Mouse (Mus musculus) hindbrain, embryonic 12.5 days (tissue): Measurements from ENCODE around the gene F10. TPM values are rescaled to one million over a fixed set of nuclear protein-coding genes. Genes with fewer than 3 reads are reported as not detected.
"Not testable (repeated sequence)": the region's sequence is repeated elsewhere in the genome, so short reads cannot be mapped to it uniquely, and the experiment has no call there.

Experiments
- ATAC-seq: fragments of 200-750 bp; cut with Nextera tagmentation; 2 replicates; pipeline ENCODE4 v1.8.0; 2017; ENCODE audit warnings: moderate TSS enrichment; ENCODE audit not compliant: low FRiP score
- H3K27ac ChIP-seq: fragments of 300-500 bp; sonication (generic); 2 replicates; pipeline ENCODE4 v1.5.1; 2016; ENCODE audit warnings: mild to moderate bottlenecking
- H3K27me3 ChIP-seq: fragments of 300-500 bp; sonication (generic); 2 replicates; pipeline ENCODE4 v1.6.1; 2016; ENCODE audit warnings: mild to moderate bottlenecking
- H3K36me3 ChIP-seq: fragments of 300-500 bp; sonication (generic); 2 replicates; pipeline ENCODE4 v1.6.1; 2016; ENCODE audit warnings: mild to moderate bottlenecking
- H3K4me1 ChIP-seq: fragments of 300-500 bp; sonication (generic); 2 replicates; pipeline ENCODE4 v1.6.1; 2016
- H3K4me2 ChIP-seq: fragments of 300-500 bp; sonication (generic); replicated peaks from 2 replicates; pipeline ENCODE4 v1.6.1; 2016; ENCODE audit warnings: mild to moderate bottlenecking
- H3K4me3 ChIP-seq: fragments of 300-500 bp; sonication (generic); 2 replicates; pipeline ENCODE4 v1.5.1; 2016; ENCODE audit warnings: mild to moderate bottlenecking
- H3K9ac ChIP-seq: fragments of 300-500 bp; sonication (generic); 2 replicates; pipeline ENCODE4 v1.6.1; 2016; ENCODE audit warnings: mild to moderate bottlenecking, moderate library complexity
- H3K9me3 ChIP-seq: fragments of 300-500 bp; sonication (generic); replicated peaks from 2 replicates; pipeline ENCODE4 v1.6.1; 2016; ENCODE audit warnings: mild to moderate bottlenecking
- WGBS: fragments of 180-500 bp; shearing (Covaris S2); methylation state at CpG from one replicate; pipeline ENCODE4 v1.1.7; 2016; 5-methylcytosine and 5-hydroxymethylcytosine counted together
- polyA plus RNA-seq: library from polyadenylated mRNA; unstranded; fragments of >200 nt; fragmentation: Nextera tagmentation; extraction: Ambion mirVana; gene quantifications from 2 replicates; pipeline ENCODE4 v1.2.1, GENCODE M21; 2016

The F10 gene
- polyA plus RNA-seq, 1 experiment from 2014 or later, result 0.59 TPM

DNA sequence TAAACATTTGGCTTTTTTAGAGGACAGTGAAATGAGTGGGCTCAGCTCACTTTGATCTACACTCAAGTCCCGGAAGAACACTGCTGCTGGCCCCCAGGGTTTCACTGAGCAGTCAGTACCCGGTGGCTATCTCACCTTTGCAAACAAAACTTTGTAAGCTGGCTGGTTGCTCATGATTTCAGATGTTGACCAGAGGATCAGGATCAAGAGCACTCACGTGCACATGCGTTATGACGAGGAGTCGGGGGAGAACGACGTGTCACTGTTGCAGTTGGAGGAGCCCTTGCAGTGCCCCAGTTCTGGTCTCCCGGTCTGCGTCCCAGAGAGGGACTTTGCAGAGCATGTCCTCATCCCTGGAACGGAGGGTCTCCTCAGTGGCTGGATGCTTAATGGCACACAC is 36.1 kb downstream of the F10 start:
- no peak overlapping the region for H3K4me3 ChIP-seq
- no peaks in the 10 kb centered on the region for H3K9me3 ChIP-seq
- no peak overlapping the region for H3K9ac ChIP-seq
- no peaks in the 10 kb centered on the region for H3K4me1 ChIP-seq
- H3K27me3 ChIP-seq, result no peaks in the 10 kb centered on the region
- no peak overlapping the region for H3K4me2 ChIP-seq
- H3K27ac ChIP-seq, result no peak overlapping the region
- no peak for ATAC-seq
- peaks cover 56% of the 10 kb centered on the region for H3K36me3 ChIP-seq
- 93% methylated on average over 11 of the region's 11 CpGs for WGBS

DNA sequence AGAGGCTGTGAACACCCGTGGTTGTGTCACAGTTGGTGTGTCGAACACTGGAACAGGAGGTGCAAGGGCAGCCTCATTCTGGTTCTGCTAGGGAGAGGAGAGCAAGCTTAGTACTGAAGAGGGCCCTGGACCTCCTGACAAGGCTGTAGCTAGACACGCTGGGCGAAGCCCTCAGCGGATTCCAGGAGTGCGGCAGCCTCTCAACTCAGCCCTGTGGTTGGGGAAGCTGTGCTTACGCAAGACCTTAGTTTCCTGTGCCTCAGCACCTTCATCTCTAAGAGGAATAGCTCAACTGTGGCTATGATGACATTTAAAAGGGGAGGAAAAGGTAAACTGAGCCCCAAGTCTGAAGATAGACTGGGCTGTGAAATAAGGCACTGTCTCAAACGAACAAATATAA is 37.9 kb downstream of the F10 start:
- ATAC-seq, result no peak
- H3K9me3 ChIP-seq, result no peaks in the 10 kb centered on the region
- no peak overlapping the region for H3K9ac ChIP-seq
- 92% methylated on average over 8 of the region's 8 CpGs for WGBS
- no peak overlapping the region for H3K27ac ChIP-seq
- peaks cover 73% of the 10 kb centered on the region for H3K36me3 ChIP-seq
- no peak overlapping the region for H3K4me2 ChIP-seq
- H3K27me3 ChIP-seq, result no peaks in the 10 kb centered on the region
- H3K4me1 ChIP-seq, result no peaks in the 10 kb centered on the region
- H3K4me3 ChIP-seq, result no peak overlapping the region

DNA sequence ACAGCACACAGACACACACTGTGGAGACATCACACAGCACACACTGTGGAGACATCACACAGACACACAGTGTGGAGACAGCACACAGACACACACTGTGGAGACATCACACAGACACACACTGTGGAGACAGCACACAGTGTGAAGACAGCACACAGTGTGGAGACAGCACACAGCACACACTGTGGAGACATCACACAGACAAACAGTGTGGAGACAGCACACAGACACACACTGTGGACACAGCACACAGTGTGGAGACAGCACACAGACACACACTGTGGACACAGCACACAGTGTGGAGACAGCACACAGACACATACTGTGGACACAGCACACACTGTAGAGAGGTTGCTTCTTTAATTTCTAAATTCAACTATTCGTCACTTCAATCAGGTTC is 38.5 kb downstream of the F10 start:
- not testable (repeated sequence) for H3K27ac ChIP-seq, H3K9ac ChIP-seq, H3K4me2 ChIP-seq, H3K4me3 ChIP-seq, ATAC-seq, H3K4me1 ChIP-seq, H3K27me3 ChIP-seq, H3K9me3 ChIP-seq
- whole genome bisulfite sequencing, result 100% methylated on average over 1 of the region's 1 CpGs
- H3K36me3 ChIP-seq, result peaks cover 79% of the 10 kb centered on the region

DNA sequence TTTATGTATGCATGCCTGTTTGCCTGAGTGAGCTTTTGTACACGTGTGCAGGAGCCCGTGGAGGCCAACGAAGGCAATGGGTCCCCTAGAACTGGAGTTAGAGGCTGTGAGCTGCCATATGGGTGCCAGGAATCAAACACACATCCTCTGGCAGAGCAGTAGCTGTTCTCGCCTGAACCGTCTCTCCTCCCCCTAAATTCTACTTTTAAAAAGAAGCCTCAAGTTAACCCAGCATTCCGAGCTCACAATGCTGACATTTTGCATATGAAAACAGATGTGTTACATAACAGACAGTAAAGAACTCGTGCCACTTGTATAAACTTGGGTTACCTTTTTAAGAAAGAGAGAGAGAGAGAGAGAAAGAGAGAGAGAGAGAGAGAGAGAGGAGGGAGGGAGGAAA is 40.4 kb downstream of the F10 start:
- WGBS, result 90% methylated on average over 7 of the region's 7 CpGs
- H3K27me3 ChIP-seq, result no peaks in the 10 kb centered on the region
- H3K9me3 ChIP-seq, result no peaks in the 10 kb centered on the region
- no peak for ATAC-seq
- no peak overlapping the region for H3K4me3 ChIP-seq
- peaks cover 98% of the 10 kb centered on the region for H3K36me3 ChIP-seq
- H3K4me2 ChIP-seq, result no peak overlapping the region
- H3K9ac ChIP-seq, result no peak overlapping the region
- H3K27ac ChIP-seq, result no peak overlapping the region
- H3K4me1 ChIP-seq, result no peaks in the 10 kb centered on the region

DNA sequence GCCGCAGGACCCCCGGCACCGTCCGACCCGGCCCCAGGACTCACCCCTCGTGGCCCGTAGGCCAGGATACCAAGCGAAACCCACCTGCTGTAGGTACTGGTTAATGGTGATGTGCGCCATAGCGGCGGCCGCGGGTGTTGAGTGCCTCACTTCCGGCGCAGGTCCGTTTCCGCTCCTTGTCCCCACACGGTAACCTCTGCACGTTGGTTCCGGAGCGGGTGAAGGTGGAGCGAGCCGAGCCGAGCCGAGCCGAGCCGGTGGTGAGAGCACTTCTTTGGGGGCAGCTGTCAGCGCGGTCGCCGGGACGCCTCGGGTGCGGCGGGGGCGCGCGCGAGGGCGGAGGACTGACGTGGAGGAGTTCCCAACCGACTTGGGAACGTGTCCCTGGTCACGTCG is 67.6 kb downstream of the F10 start:
- peak; percentile 73 for ATAC-seq
- Histone ChIP-seq H3K36me3 (peaks cover 11% of the 10 kb centered on the region), H3K4me2 (peak overlapping the region; percentile 99), H3K27me3 (no peaks in the 10 kb centered on the region), H3K27ac (peak overlapping the region; percentile 90), H3K4me1 (peaks cover 27% of the 10 kb centered on the region), H3K9me3 (no peaks in the 10 kb centered on the region), H3K9ac (peak overlapping the region; percentile 90), H3K4me3 (peak overlapping the region; percentile 94)
- WGBS, result under 1% methylated on average over 45 of the region's 45 CpGs

DNA sequence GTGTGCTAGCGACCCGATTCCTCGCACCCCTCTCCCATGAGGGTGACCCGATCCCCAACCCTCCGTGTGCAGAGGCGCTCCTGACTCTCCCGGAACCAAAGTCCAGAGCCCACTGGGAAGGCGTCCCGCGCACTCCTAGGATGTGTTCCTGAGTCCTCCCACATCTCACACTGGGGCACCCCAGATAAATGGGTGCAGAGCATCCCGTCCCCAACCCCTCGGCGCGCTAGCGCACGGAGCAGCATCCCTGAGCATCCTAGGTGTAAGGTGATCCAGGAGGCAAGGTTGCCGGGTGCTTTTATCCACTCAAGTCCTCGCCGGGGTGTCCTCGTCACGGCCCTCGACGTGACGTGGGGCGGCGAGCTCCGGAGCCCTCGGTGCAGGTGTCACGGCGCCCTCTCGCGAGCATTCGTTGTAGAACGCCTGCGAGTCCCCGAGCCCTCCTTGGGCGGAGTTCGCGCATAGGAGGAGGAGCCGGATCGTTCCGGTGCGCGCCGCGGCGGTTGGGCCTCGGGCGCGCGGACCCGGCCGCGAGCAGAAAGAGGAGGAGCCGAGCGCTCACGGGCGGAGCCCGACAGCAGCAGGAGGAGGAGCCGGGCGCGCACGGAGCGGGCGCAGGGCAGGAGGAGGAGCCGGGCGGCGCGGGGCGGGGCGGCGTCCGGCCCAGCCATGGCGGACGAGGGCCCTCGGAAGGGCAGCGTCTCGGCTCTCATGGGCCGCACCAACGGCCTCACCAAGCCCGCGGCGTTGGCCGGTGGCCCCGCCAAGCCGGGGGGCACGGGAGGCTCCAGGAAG is 68.2 kb downstream of the F10 start, which contains the start of the genes Pcid2 and Cul4a:
TSS of gene Pcid2 (minus strand) at position 373 of the 795 bp plus-strand sequence.
TSS of gene Cul4a (plus strand) at position 535 of the 795 bp plus-strand sequence.
- Histone ChIP-seq H3K4me2 (peak within 1 kb of the TSS; percentile 99), H3K4me1 (peaks cover 27% of the 10 kb centered on the region), H3K9me3 (no peaks in the 10 kb centered on the region), H3K27ac (peak within 1 kb of the TSS; percentile 90), H3K36me3 (0 out of 2 replicates have a peak, but pooled peaks cover 5% of the 10 kb centered on the region), H3K27me3 (no peaks in the 10 kb centered on the region), H3K9ac (peak within 1 kb of the TSS; percentile 93), H3K4me3 (peak within 1 kb of the TSS; percentile 94)
- ATAC-seq, result peak; percentile 95
- WGBS, result under 1% methylated on average over 71 of the region's 87 CpGs

DNA sequence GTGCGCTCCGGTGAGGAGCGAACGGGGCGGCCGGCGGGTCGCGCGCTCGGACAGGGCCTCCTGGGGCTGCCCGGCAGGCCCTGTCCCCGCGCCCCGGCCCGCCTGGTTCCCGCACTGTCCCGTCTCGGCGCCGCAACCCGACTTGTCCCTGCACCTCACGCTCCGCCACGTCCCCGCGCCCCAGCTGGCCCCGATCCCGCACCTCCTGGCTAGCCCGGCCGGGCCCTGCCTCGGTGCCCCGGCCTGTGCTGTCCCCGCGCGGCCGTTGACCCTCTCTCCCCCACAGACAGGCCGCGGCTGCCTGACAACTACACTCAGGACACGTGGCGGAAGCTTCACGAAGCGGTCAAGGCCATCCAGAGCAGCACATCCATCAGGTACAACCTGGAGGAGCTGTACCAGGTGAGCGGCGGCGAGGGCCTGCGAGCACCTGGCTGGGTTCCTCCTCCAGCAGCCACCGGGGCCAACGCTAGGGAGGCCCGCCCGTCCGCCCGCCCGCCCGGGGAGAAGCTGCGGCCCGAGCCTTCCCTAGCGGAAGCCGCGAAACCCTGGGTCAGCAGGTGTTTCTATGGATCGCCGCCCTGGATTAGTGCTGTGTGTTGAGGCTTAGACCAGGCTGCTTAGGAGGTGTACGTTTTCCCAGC is 68.9 kb downstream of the F10 start:
- peak; percentile 67 for ATAC-seq
- Histone ChIP-seq H3K27me3 (no peaks in the 10 kb centered on the region), H3K9me3 (no peaks in the 10 kb centered on the region), H3K9ac (peak overlapping the region; percentile 93), H3K4me1 (peaks cover 29% of the 10 kb centered on the region), H3K36me3 (0 out of 2 replicates have a peak, but pooled peaks cover 5% of the 10 kb centered on the region), H3K4me3 (peak overlapping the region; percentile 94), H3K27ac (peak overlapping the region; percentile 88), H3K4me2 (peak overlapping the region; percentile 99)
- WGBS, result under 1% methylated on average over 54 of the region's 63 CpGs

Other genes with a start within 250 kb of the F10 start
- 98.3 TPM in 2 replicates for gene Mcf2l, start 163.5 kb upstream of the F10 start, polyA plus RNA-seq
- not detected in 2 replicates for gene F7, start 11.3 kb upstream of the F10 start, polyA plus RNA-seq
- gene Proz, start 23.6 kb downstream of the F10 start, polyA plus RNA-seq, result 0.65 and 0.68 TPM in 2 replicates
- 51.3 and 59.3 TPM in 2 replicates for gene Pcid2, start 68.2 kb downstream of the F10 start, polyA plus RNA-seq
- 92.1 and 95.5 TPM in 2 replicates for gene Cul4a, start 68.3 kb downstream of the F10 start, polyA plus RNA-seq
- gene Lamp1, start 121.9 kb downstream of the F10 start, polyA plus RNA-seq, result 276 and 280 TPM in 2 replicates
- gene Grtp1, start 163.3 kb downstream of the F10 start, polyA plus RNA-seq, result 9.2 and 10.8 TPM in 2 replicates
- 0.25 and 0.40 TPM in 2 replicates for gene Adprhl1, start 216.9 kb downstream of the F10 start, polyA plus RNA-seq